ENCODE assay signal across 9 mouse cellular contexts in the genomic region with DNA sequence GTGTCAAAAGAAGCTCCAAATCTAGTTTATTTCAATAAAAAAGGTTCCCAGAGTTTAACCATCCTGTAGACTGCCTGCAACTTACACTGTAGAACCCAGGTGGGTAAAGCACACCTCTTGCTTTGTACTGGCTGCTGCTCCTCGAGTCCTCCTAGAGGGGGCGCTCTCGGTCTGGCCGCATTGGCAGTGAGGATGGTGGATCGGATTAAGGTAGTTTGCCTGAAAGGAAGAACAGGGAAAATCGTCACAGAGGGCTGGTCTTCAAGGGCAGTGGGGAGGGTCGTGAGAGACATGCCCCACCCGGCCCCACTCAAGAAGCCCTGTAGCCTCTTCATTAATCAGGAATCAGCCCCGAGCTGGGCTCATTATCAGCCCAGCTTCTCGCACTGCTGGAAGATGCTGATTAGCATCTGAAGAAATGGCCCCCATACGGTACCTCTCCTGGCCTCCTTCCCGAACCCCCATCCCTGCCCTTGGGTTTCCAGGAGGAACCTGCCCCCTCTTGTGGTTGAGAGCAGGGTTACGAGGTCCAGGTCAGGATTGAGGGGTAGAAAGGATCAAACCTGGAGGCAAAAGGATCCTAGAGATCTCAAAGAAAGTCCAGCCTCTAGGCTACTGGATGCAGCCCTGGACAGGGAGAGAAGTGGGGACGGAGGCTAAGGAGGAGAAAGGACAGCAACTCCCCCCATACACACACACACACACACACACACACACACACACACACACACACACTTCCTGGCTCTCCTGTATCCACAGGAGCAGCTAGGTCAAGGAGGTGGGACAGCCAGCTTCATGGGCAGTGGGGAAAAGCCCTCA. TPM values are rescaled to one million over a fixed set of nuclear protein-coding genes. Genes with fewer than 3 reads are reported as not detected.
A peak's percentile ranks its signal among the peaks of the same experiment; 100 is the strongest.
DNase-seq lines count a peak whose midpoint lies in the region; ATAC-seq and TF ChIP-seq lines count a peak whose summit lies in the region.
"Had no signal": no experiment of that assay in that cellular context is flagged by ENCODE, and none has a peak within 500 bp of the region (broad histone marks: within the 10 kb centered on the region; RNA-seq: fewer than 3 reads in every experiment).

No protein-coding gene starts in this region.

- peaks cover 19% of the 10 kb centered on the region; the same call in 1 of the 2 replicates for H3K27me3 ChIP-seq in lung, postnatal 0 days (replicated peaks; ENCODE audit: insufficient read depth, low read length)
- peaks cover 88% of the 10 kb centered on the region for H3K27me3 ChIP-seq in limb, embryonic 13.5 days
- peaks cover 29% of the 10 kb centered on the region for H3K27me3 ChIP-seq in small intestine, adult 2 months (ENCODE audit: control insufficient read depth, insufficient read depth, low read length)

- no peak for TF ChIP-seq POLR2A in small intestine, adult 2 months (IDR thresholded peaks at IDR 0.05; ENCODE audit: low read depth, low read length)

- ATAC-seq in lung, postnatal 0 days, result no peak
- ATAC-seq in limb, embryonic 13.5 days (ENCODE audit: low FRiP score, low read depth), result no peak

- 16% methylated on average over 14 of the region's 14 CpGs for WGBS in lung, postnatal 0 days
- WGBS in limb, embryonic 13.5 days, result 6% methylated on average over 14 of the region's 14 CpGs
- WGBS in small intestine, adult 2 months, result 23% methylated on average over 14 of the region's 14 CpGs

- no peaks in the 10 kb centered on the region for H3K36me3 ChIP-seq in lung, postnatal 0 days (ENCODE audit: insufficient read depth, low read length)
- no peaks in the 10 kb centered on the region for H3K36me3 ChIP-seq in limb, embryonic 13.5 days
- H3K36me3 ChIP-seq in small intestine, adult 2 months (ENCODE audit: control insufficient read depth, insufficient read depth, low read length), result no peaks in the 10 kb centered on the region

- peak; percentile 61 for TF ChIP-seq CTCF in lung, postnatal 0 days (IDR thresholded peaks at IDR 0.05)
- TF ChIP-seq CTCF in small intestine, adult 2 months (IDR thresholded peaks at IDR 0.05; ENCODE audit: extremely low read depth, insufficient read length, insufficient replicate concordance, low read depth, low read length), result peak; percentile 31; the same call in 1 of the 2 replicates

- no peak overlapping the region for H3K27ac ChIP-seq in lung, postnatal 0 days (ENCODE audit: low read length)
- no peak overlapping the region for H3K27ac ChIP-seq in limb, embryonic 13.5 days
- no peak overlapping the region for H3K27ac ChIP-seq in small intestine, adult 2 months (ENCODE audit: insufficient read depth, low read depth, low read length)

- H3K9me3 ChIP-seq in lung, postnatal 0 days (ENCODE audit: low read length), result no peaks in the 10 kb centered on the region
- H3K9me3 ChIP-seq in limb, embryonic 13.5 days, result no peaks in the 10 kb centered on the region

- TF ChIP-seq EP300 in lung, postnatal 0 days (IDR thresholded peaks at IDR 0.05), result no peak

- no peak overlapping the region for H3K4me2 ChIP-seq in lung, postnatal 0 days (replicated peaks; ENCODE audit: low read depth, low read length)
- 0 out of 2 replicates have a peak overlapping the region, but pooled peaks have one; percentile 21 for H3K4me2 ChIP-seq in limb, embryonic 13.5 days (replicated peaks)

- H3K9ac ChIP-seq in lung, postnatal 0 days (replicated peaks; ENCODE audit: low read depth), result no peak overlapping the region
- H3K9ac ChIP-seq in limb, embryonic 13.5 days, result no peak overlapping the region

- H3K4me3 ChIP-seq in lung, postnatal 0 days (ENCODE audit: low read depth, low read length), result no peak overlapping the region
- H3K4me3 ChIP-seq in limb, embryonic 13.5 days, result no peak overlapping the region
- no peak overlapping the region for H3K4me3 ChIP-seq in small intestine, adult 2 months (ENCODE audit: low read depth, low read length)

- peak; percentile 40 for DNase-seq in cerebellum, adult 11-12 months
- DNase-seq in cerebellum, adult 11 months, result no peak
- no peak for DNase-seq in lung, postnatal 0 days (ENCODE audit: low spot score)
- DNase-seq in lung, postnatal 14 days, result no peak
- DNase-seq in layer of hippocampus, adult 9-11 months, result no peak
- no peak for DNase-seq in left cerebral cortex, adult 8-10 months (ENCODE audit: low spot score in 2 of 2)
- DNase-seq: kidney, postnatal 36 days had no signal

- peaks cover 4% of the 10 kb centered on the region; the same call in 1 of the 2 replicates for H3K4me1 ChIP-seq in lung, postnatal 0 days (ENCODE audit: insufficient read depth, low read depth, low read length)
- peaks cover 51% of the 10 kb centered on the region for H3K4me1 ChIP-seq in limb, embryonic 13.5 days
- H3K4me1 ChIP-seq in small intestine, adult 2 months (ENCODE audit: control insufficient read depth, insufficient read depth, insufficient read length, low read length), result peaks cover 5% of the 10 kb centered on the region

RNA-seq across cellular contexts. Expression of gene Asic4, which starts 6.7 kb away (rescaled TPM):
- polyA plus RNA-seq in lung, postnatal 0 days (2015; fragmentation: Nextera tagmentation; extraction: Ambion mirVana), result not detected in 2 replicates
- polyA plus RNA-seq in limb, embryonic 13.5 days (2015; fragmentation: Nextera tagmentation; extraction: Ambion mirVana), result 0.65 and 0.80 TPM in 2 replicates
- 0.05 TPM in 1 of 2 replicates, not detected in the other for polyA plus RNA-seq in small intestine, adult 2 months (2012; rRNA removed)
- 10 to 100 TPM; 21.5 to 26.7 (median 25.1) TPM for total RNA-seq in left cerebral cortex, adult 8-10 months (2022)

RNA-seq across cellular contexts. Expression of gene Gmppa, which starts 21.2 kb away (rescaled TPM):
- polyA plus RNA-seq in lung, postnatal 0 days (2015; fragmentation: Nextera tagmentation; extraction: Ambion mirVana), result 58.4 and 58.9 TPM in 2 replicates
- polyA plus RNA-seq in limb, embryonic 13.5 days (2015; fragmentation: Nextera tagmentation; extraction: Ambion mirVana), result 70.1 and 71.8 TPM in 2 replicates
- 121 and 187 TPM in 2 replicates for polyA plus RNA-seq in small intestine, adult 2 months (2012; rRNA removed)
- 10 to 100 TPM; 48.0 to 64.9 (median 62.3) TPM for total RNA-seq in left cerebral cortex, adult 8-10 months (2022)

RNA-seq across cellular contexts. Expression of gene Chpf, which starts 22.2 kb away (rescaled TPM):
- polyA plus RNA-seq in lung, postnatal 0 days (2015; fragmentation: Nextera tagmentation; extraction: Ambion mirVana), result 31.2 and 31.6 TPM in 2 replicates
- polyA plus RNA-seq in limb, embryonic 13.5 days (2015; fragmentation: Nextera tagmentation; extraction: Ambion mirVana), result 37.5 and 37.7 TPM in 2 replicates
- polyA plus RNA-seq in small intestine, adult 2 months (2012; rRNA removed), result 29.8 and 40.2 TPM in 2 replicates
- total RNA-seq in left cerebral cortex, adult 8-10 months (2022), result 10 to 100 TPM; 76.6 to 84.3 (median 80.0) TPM

RNA-seq across cellular contexts. Expression of gene Tmem198, which starts 22.4 kb away (rescaled TPM):
- polyA plus RNA-seq in lung, postnatal 0 days (2015; fragmentation: Nextera tagmentation; extraction: Ambion mirVana), result 1.1 and 1.3 TPM in 2 replicates
- polyA plus RNA-seq in limb, embryonic 13.5 days (2015; fragmentation: Nextera tagmentation; extraction: Ambion mirVana), result 0.83 and 0.97 TPM in 2 replicates
- polyA plus RNA-seq in small intestine, adult 2 months (2012; rRNA removed), result 2.7 and 3.6 TPM in 2 replicates
- total RNA-seq in left cerebral cortex, adult 8-10 months (2022), result 10 to 100 TPM; 62.4 to 70.5 (median 64.8) TPM

RNA-seq across cellular contexts. Expression of gene Obsl1, which starts 49.3 kb away (rescaled TPM):
- 25.8 and 33.9 TPM in 2 replicates for polyA plus RNA-seq in lung, postnatal 0 days (2015; fragmentation: Nextera tagmentation; extraction: Ambion mirVana)
- 85.1 and 86.4 TPM in 2 replicates for polyA plus RNA-seq in limb, embryonic 13.5 days (2015; fragmentation: Nextera tagmentation; extraction: Ambion mirVana)
- 4.3 and 6.3 TPM in 2 replicates for polyA plus RNA-seq in small intestine, adult 2 months (2012; rRNA removed)
- total RNA-seq in left cerebral cortex, adult 8-10 months (2022), result 10 to 100 TPM; 25.9 to 30.7 (median 28.7) TPM
